Mouse (Mus musculus): Measurements from ENCODE around the gene Gnaz. TPM values are rescaled to one million over a fixed set of nuclear protein-coding genes. Genes with fewer than 3 reads are reported as not detected.

Gene Gnaz
- polyA plus RNA-seq (2016; fragmentation: Nextera tagmentation; extraction: Ambion mirVana), result 2.0 and 4.2 TPM in 2 replicates

- WGBS, result under 1% methylated on average over 71 of the region's 83 CpGs
- peak within 1 kb of the TSS; percentile 80 for H3K27ac ChIP-seq
- no peaks in the 10 kb centered on the region for H3K36me3 ChIP-seq
- peak; percentile 98 for DNase-seq (ENCODE audit: low spot score)
- peaks cover 25% of the 10 kb centered on the region for H3K4me1 ChIP-seq
- H3K9me3 ChIP-seq, result no peaks in the 10 kb centered on the region
- peaks cover 74% of the 10 kb centered on the region for H3K27me3 ChIP-seq (ENCODE audit: insufficient read depth, poor library complexity, severe bottlenecking)
- H3K4me3 ChIP-seq, result peak within 1 kb of the TSS; percentile 77
Observed at GRCm38 (mm10) chr10:74966850-74967451, at the start of gene Gnaz. Gene Gnaz, plus strand, starts transcription at chr10:74967177.

- no peak for DNase-seq (ENCODE audit: low spot score)
- WGBS, result 26% methylated on average over 5 of the region's 5 CpGs
- H3K9me3 ChIP-seq, result no peaks in the 10 kb centered on the region
Observed at GRCm38 (mm10) chr10:74919277-74919676, 47.7 kb upstream of the Gnaz start.

GRCm38 (mm10) chr10:74920853-74921567 is 46.0 kb upstream of the Gnaz start:
- WGBS, result 42% methylated on average over 17 of the region's 17 CpGs
- H3K27ac ChIP-seq, result no peak overlapping the region
- peak; percentile 73 for DNase-seq (ENCODE audit: low spot score)
- 0 out of 2 replicates have a peak, but pooled peaks cover 6% of the 10 kb centered on the region for H3K27me3 ChIP-seq (ENCODE audit: insufficient read depth, poor library complexity, severe bottlenecking)
- peaks cover 10% of the 10 kb centered on the region; the same call in 1 of the 2 replicates for H3K4me1 ChIP-seq
- H3K36me3 ChIP-seq, result no peaks in the 10 kb centered on the region
- H3K4me3 ChIP-seq, result no peak overlapping the region
- H3K9me3 ChIP-seq, result no peaks in the 10 kb centered on the region

More at GRCm38 (mm10) chr10:74919277-74919676, 47.7 kb upstream of the Gnaz start:
- no peak overlapping the region for H3K27ac ChIP-seq
- H3K27me3 ChIP-seq (ENCODE audit: insufficient read depth, poor library complexity, severe bottlenecking), result no peaks in the 10 kb centered on the region
- no peaks in the 10 kb centered on the region for H3K36me3 ChIP-seq
- H3K4me3 ChIP-seq, result no peak overlapping the region
- peaks cover 6% of the 10 kb centered on the region; the same call in 1 of the 2 replicates for H3K4me1 ChIP-seq

- Histone ChIP-seq H3K4me3 (no peak overlapping the region), H3K9me3 (no peaks in the 10 kb centered on the region), H3K36me3 (no peaks in the 10 kb centered on the region), H3K27ac (no peak overlapping the region), H3K27me3 (ENCODE audit: insufficient read depth, poor library complexity, severe bottlenecking) (0 out of 2 replicates have a peak, but pooled peaks cover 6% of the 10 kb centered on the region), H3K4me1 (peaks cover 10% of the 10 kb centered on the region; the same call in 1 of the 2 replicates)
- no peak for DNase-seq (ENCODE audit: low spot score)
- 81% methylated on average over 11 of the region's 11 CpGs for WGBS
Observed at GRCm38 (mm10) chr10:74921614-74922013, 45.4 kb upstream of the Gnaz start.

GRCm38 (mm10) chr10:74922763-74923162 is 44.2 kb upstream of the Gnaz start:
- no peak for DNase-seq (ENCODE audit: low spot score)
- 71% methylated on average over 6 of the region's 6 CpGs for WGBS
- Histone ChIP-seq H3K27me3 (ENCODE audit: insufficient read depth, poor library complexity, severe bottlenecking) (0 out of 2 replicates have a peak, but pooled peaks cover 6% of the 10 kb centered on the region), H3K36me3 (no peaks in the 10 kb centered on the region), H3K9me3 (no peaks in the 10 kb centered on the region), H3K4me3 (no peak overlapping the region), H3K27ac (no peak overlapping the region), H3K4me1 (peaks cover 10% of the 10 kb centered on the region; the same call in 1 of the 2 replicates)

- H3K4me1 ChIP-seq, result peaks cover 10% of the 10 kb centered on the region; the same call in 1 of the 2 replicates
- no peak overlapping the region for H3K27ac ChIP-seq
- H3K9me3 ChIP-seq, result no peaks in the 10 kb centered on the region
- no peak overlapping the region for H3K4me3 ChIP-seq
- DNase-seq (ENCODE audit: low spot score), result peak; percentile 73
- no peaks in the 10 kb centered on the region for H3K36me3 ChIP-seq
- 86% methylated on average over 14 of the region's 14 CpGs for WGBS
- 0 out of 2 replicates have a peak, but pooled peaks cover 6% of the 10 kb centered on the region for H3K27me3 ChIP-seq (ENCODE audit: insufficient read depth, poor library complexity, severe bottlenecking)
Observed at GRCm38 (mm10) chr10:74924274-74924673, 42.7 kb upstream of the Gnaz start.

GRCm38 (mm10) chr10:74925324-74925723 is 41.7 kb upstream of the Gnaz start:
- Histone ChIP-seq H3K4me1 (peaks cover 10% of the 10 kb centered on the region; the same call in 1 of the 2 replicates), H3K27me3 (ENCODE audit: insufficient read depth, poor library complexity, severe bottlenecking) (0 out of 2 replicates have a peak, but pooled peaks cover 6% of the 10 kb centered on the region), H3K9me3 (no peaks in the 10 kb centered on the region), H3K4me3 (peak overlapping the region; percentile 31), H3K36me3 (no peaks in the 10 kb centered on the region), H3K27ac (no peak overlapping the region)
- peak; percentile 77 for DNase-seq (ENCODE audit: low spot score)
- WGBS, result 11% methylated on average over 21 of the region's 21 CpGs

- whole genome bisulfite sequencing, result 79% methylated on average over 7 of the region's 7 CpGs
- H3K4me1 ChIP-seq, result 0 out of 2 replicates have a peak, but pooled peaks cover 4% of the 10 kb centered on the region
Observed at GRCm38 (mm10) chr10:74928276-74928675, 38.7 kb upstream of the Gnaz start.

GRCm38 (mm10) chr10:74929578-74929977 is 37.4 kb upstream of the Gnaz start:
- Histone ChIP-seq H3K27me3 (ENCODE audit: insufficient read depth, poor library complexity, severe bottlenecking) (0 out of 2 replicates have a peak, but pooled peaks cover 6% of the 10 kb centered on the region), H3K4me1 (0 out of 2 replicates have a peak, but pooled peaks cover 4% of the 10 kb centered on the region), H3K4me3 (no peak overlapping the region), H3K27ac (no peak overlapping the region), H3K9me3 (no peaks in the 10 kb centered on the region), H3K36me3 (no peaks in the 10 kb centered on the region)
- WGBS, result 69% methylated on average over 6 of the region's 6 CpGs
- DNase-seq (ENCODE audit: low spot score), result no peak

More at GRCm38 (mm10) chr10:74928276-74928675, 38.7 kb upstream of the Gnaz start:
- Histone ChIP-seq H3K9me3 (no peaks in the 10 kb centered on the region), H3K36me3 (no peaks in the 10 kb centered on the region), H3K4me3 (no peak overlapping the region), H3K27ac (no peak overlapping the region), H3K27me3 (ENCODE audit: insufficient read depth, poor library complexity, severe bottlenecking) (0 out of 2 replicates have a peak, but pooled peaks cover 6% of the 10 kb centered on the region)
- DNase-seq (ENCODE audit: low spot score), result no peak

- DNase-seq (ENCODE audit: low spot score), result no peak
- H3K9me3 ChIP-seq, result no peaks in the 10 kb centered on the region
- whole genome bisulfite sequencing, result 78% methylated on average over 3 of the region's 3 CpGs
Observed at GRCm38 (mm10) chr10:74930541-74930940, 36.4 kb upstream of the Gnaz start.

GRCm38 (mm10) chr10:74931631-74932030 is 35.3 kb upstream of the Gnaz start:
- H3K9me3 ChIP-seq, result no peaks in the 10 kb centered on the region
- DNase-seq (ENCODE audit: low spot score), result peak; percentile 53
- H3K36me3 ChIP-seq, result no peaks in the 10 kb centered on the region
- WGBS, result 74% methylated on average over 6 of the region's 6 CpGs
- H3K27ac ChIP-seq, result no peak overlapping the region
- no peaks in the 10 kb centered on the region for H3K27me3 ChIP-seq (ENCODE audit: insufficient read depth, poor library complexity, severe bottlenecking)
- H3K4me1 ChIP-seq, result no peaks in the 10 kb centered on the region
- H3K4me3 ChIP-seq, result no peak overlapping the region

More at GRCm38 (mm10) chr10:74930541-74930940, 36.4 kb upstream of the Gnaz start:
- Histone ChIP-seq H3K4me1 (0 out of 2 replicates have a peak, but pooled peaks cover 1% of the 10 kb centered on the region), H3K27me3 (ENCODE audit: insufficient read depth, poor library complexity, severe bottlenecking) (no peaks in the 10 kb centered on the region), H3K27ac (no peak overlapping the region), H3K4me3 (no peak overlapping the region), H3K36me3 (no peaks in the 10 kb centered on the region)

- H3K36me3 ChIP-seq, result no peaks in the 10 kb centered on the region
- no peak overlapping the region for H3K27ac ChIP-seq
- peak; percentile 66 for DNase-seq (ENCODE audit: low spot score)
- no peak overlapping the region for H3K4me3 ChIP-seq
- H3K9me3 ChIP-seq, result no peaks in the 10 kb centered on the region
- H3K4me1 ChIP-seq, result no peaks in the 10 kb centered on the region
- no peaks in the 10 kb centered on the region for H3K27me3 ChIP-seq (ENCODE audit: insufficient read depth, poor library complexity, severe bottlenecking)
- WGBS, result 77% methylated on average over 6 of the region's 6 CpGs
Observed at GRCm38 (mm10) chr10:74932487-74932886, 34.5 kb upstream of the Gnaz start.

All from heart, embryonic 10.5 days (tissue).